Mouse (Mus musculus): ENCODE measurements at regions not wholly inside any gene's neighbourhood (a gene's known extent, or its start where the extent isn't known, plus 50 kb on each side); places are given as distances from the start of the nearest gene placed in this dataset.
A peak's percentile ranks its signal among the peaks of the same experiment; 100 is the strongest.

GRCm38 (mm10) chr11:26802249-26802941 is 208.6 kb upstream of the Vrk2 start:
- TF ChIP-seq EP300 (IDR thresholded peaks at IDR 0.05; ENCODE audit: low read depth) (no peak), CTCF (IDR thresholded peaks at IDR 0.05; ENCODE audit: low read depth) (no peak)
- Histone ChIP-seq H3K4me2 (ENCODE audit: low read depth, low read length) (no peak overlapping the region), H3K9me3 (replicated peaks; ENCODE audit: control insufficient read depth, low read length) (no peaks in the 10 kb centered on the region), H3K27me3 (ENCODE audit: control insufficient read depth, insufficient read depth, low read length) (no peaks in the 10 kb centered on the region), H3K4me3 (ENCODE audit: low read depth, low read length) (no peak overlapping the region), H3K4me1 (ENCODE audit: control insufficient read depth, insufficient read depth) (no peaks in the 10 kb centered on the region), H3K9ac (replicated peaks; ENCODE audit: low read depth, low read length) (no peak overlapping the region), H3K27ac (ENCODE audit: low read depth) (no peak overlapping the region), H3K36me3 (replicated peaks; ENCODE audit: control insufficient read depth, insufficient read depth, low read length) (no peaks in the 10 kb centered on the region)
- no peak for ATAC-seq (ENCODE audit: insufficient read depth, low read depth)
- no peak for DNase-seq (ENCODE audit: low spot score)
- 72% methylated on average over 2 of the region's 2 CpGs for WGBS

- no peak for ATAC-seq (ENCODE audit: insufficient read depth, low read depth)
- H3K27me3 ChIP-seq (ENCODE audit: control insufficient read depth, insufficient read depth, low read length): no peaks in the 10 kb centered on the region
- H3K4me3 ChIP-seq (ENCODE audit: low read depth, low read length): no peak overlapping the region
- no peak overlapping the region for H3K27ac ChIP-seq (ENCODE audit: low read depth)
- TF ChIP-seq CTCF (IDR thresholded peaks at IDR 0.05; ENCODE audit: low read depth): no peak
- TF ChIP-seq EP300 (IDR thresholded peaks at IDR 0.05; ENCODE audit: low read depth): no peak
- WGBS: 79% methylated on average over 2 of the region's 2 CpGs
- no peaks in the 10 kb centered on the region for H3K36me3 ChIP-seq (replicated peaks; ENCODE audit: control insufficient read depth, insufficient read depth, low read length)
- H3K4me2 ChIP-seq (ENCODE audit: low read depth, low read length): no peak overlapping the region
- H3K4me1 ChIP-seq (ENCODE audit: control insufficient read depth, insufficient read depth): no peaks in the 10 kb centered on the region
- no peak overlapping the region for H3K9ac ChIP-seq (replicated peaks; ENCODE audit: low read depth, low read length)
- no peaks in the 10 kb centered on the region for H3K9me3 ChIP-seq (replicated peaks; ENCODE audit: control insufficient read depth, low read length)
- no peak for DNase-seq (ENCODE audit: low spot score)
Measured at GRCm38 (mm10) chr11:26800296-26800695, 206.5 kb upstream of the Vrk2 start.

DNA sequence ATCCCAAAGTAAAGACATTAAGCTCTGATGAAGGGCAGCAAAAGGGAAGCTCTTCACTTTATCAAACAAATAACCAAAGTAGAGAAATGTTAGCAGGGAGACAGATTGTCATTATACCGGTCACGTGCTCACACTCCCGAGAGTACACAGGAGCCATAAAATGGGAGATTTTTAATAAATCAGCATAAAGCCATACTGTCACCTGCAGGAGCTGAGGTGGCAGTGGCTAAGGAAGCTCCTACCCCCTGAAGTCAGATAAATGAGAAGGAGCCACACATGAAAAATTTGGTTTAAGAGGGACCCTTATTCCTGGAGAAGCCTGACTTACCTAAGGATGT is 200.8 kb upstream of the Vrk2 start:
- no peak overlapping the region for H3K4me3 ChIP-seq (ENCODE audit: low read depth, low read length)
- H3K27me3 ChIP-seq (ENCODE audit: control insufficient read depth, insufficient read depth, low read length): no peaks in the 10 kb centered on the region
- no peak overlapping the region for H3K4me2 ChIP-seq (ENCODE audit: low read depth, low read length)
- H3K9ac ChIP-seq (replicated peaks; ENCODE audit: low read depth, low read length): no peak overlapping the region
- no peak overlapping the region for H3K27ac ChIP-seq (ENCODE audit: low read depth)
- no peak for TF ChIP-seq CTCF (IDR thresholded peaks at IDR 0.05; ENCODE audit: low read depth)
- no peak for TF ChIP-seq EP300 (IDR thresholded peaks at IDR 0.05; ENCODE audit: low read depth)
- ATAC-seq (ENCODE audit: insufficient read depth, low read depth) (no peak), DNase-seq (ENCODE audit: low spot score) (no peak)
- no peaks in the 10 kb centered on the region for H3K9me3 ChIP-seq (replicated peaks; ENCODE audit: control insufficient read depth, low read length)
- 77% methylated on average over 3 of the region's 3 CpGs for WGBS
- no peaks in the 10 kb centered on the region for H3K36me3 ChIP-seq (replicated peaks; ENCODE audit: control insufficient read depth, insufficient read depth, low read length)
- no peaks in the 10 kb centered on the region for H3K4me1 ChIP-seq (ENCODE audit: control insufficient read depth, insufficient read depth)

GRCm38 (mm10) chr11:26793928-26794628 is 200.3 kb upstream of the Vrk2 start:
- Histone ChIP-seq H3K36me3 (replicated peaks; ENCODE audit: control insufficient read depth, insufficient read depth, low read length) (no peaks in the 10 kb centered on the region), H3K4me1 (ENCODE audit: control insufficient read depth, insufficient read depth) (no peaks in the 10 kb centered on the region), H3K27me3 (ENCODE audit: control insufficient read depth, insufficient read depth, low read length) (no peaks in the 10 kb centered on the region), H3K9ac (replicated peaks; ENCODE audit: low read depth, low read length) (no peak overlapping the region), H3K27ac (ENCODE audit: low read depth) (no peak overlapping the region), H3K4me3 (ENCODE audit: low read depth, low read length) (no peak overlapping the region), H3K9me3 (replicated peaks; ENCODE audit: control insufficient read depth, low read length) (no peaks in the 10 kb centered on the region), H3K4me2 (ENCODE audit: low read depth, low read length) (no peak overlapping the region)
- ATAC-seq (ENCODE audit: insufficient read depth, low read depth): no peak
- 64% methylated on average over 3 of the region's 3 CpGs for WGBS
- no peak for DNase-seq (ENCODE audit: low spot score)
- TF ChIP-seq CTCF (IDR thresholded peaks at IDR 0.05; ENCODE audit: low read depth) (no peak), EP300 (IDR thresholded peaks at IDR 0.05; ENCODE audit: low read depth) (no peak)

- DNase-seq (ENCODE audit: low spot score): no peak
- no peaks in the 10 kb centered on the region for H3K27me3 ChIP-seq (ENCODE audit: control insufficient read depth, insufficient read depth, low read length)
- 38% methylated on average over 2 of the region's 2 CpGs for WGBS
- H3K4me2 ChIP-seq (ENCODE audit: low read depth, low read length): no peak overlapping the region
- H3K36me3 ChIP-seq (replicated peaks; ENCODE audit: control insufficient read depth, insufficient read depth, low read length): no peaks in the 10 kb centered on the region
- TF ChIP-seq EP300 (IDR thresholded peaks at IDR 0.05; ENCODE audit: low read depth) (no peak), CTCF (IDR thresholded peaks at IDR 0.05; ENCODE audit: low read depth) (no peak)
- H3K27ac ChIP-seq (ENCODE audit: low read depth): no peak overlapping the region
- H3K4me1 ChIP-seq (ENCODE audit: control insufficient read depth, insufficient read depth): no peaks in the 10 kb centered on the region
- no peak overlapping the region for H3K9ac ChIP-seq (replicated peaks; ENCODE audit: low read depth, low read length)
- H3K9me3 ChIP-seq (replicated peaks; ENCODE audit: control insufficient read depth, low read length): no peaks in the 10 kb centered on the region
- no peak for ATAC-seq (ENCODE audit: insufficient read depth, low read depth)
- no peak overlapping the region for H3K4me3 ChIP-seq (ENCODE audit: low read depth, low read length)
Measured at GRCm38 (mm10) chr11:26789281-26789680, 195.5 kb upstream of the Vrk2 start.

DNA sequence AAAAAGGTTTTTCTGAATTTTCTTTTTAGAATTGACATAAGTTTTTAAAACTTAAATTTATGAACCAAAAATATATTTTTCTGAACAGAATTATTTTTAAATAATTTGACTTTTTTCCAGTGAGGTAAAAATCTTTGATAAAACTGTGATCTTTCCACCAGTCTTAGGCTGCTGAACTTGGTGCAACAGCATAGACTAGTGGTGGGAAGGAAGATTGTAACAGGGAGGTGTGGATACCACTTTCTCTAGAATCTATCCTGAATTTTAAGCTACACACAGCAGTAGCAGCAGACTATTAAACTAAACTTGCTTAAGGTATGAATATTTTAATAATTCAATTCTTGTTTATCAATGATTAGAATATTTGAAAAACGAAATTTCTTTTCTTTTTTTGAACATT is 191.4 kb upstream of the Vrk2 start:
- Histone ChIP-seq H3K4me3 (ENCODE audit: low read depth, low read length) (no peak overlapping the region), H3K9me3 (replicated peaks; ENCODE audit: control insufficient read depth, low read length) (no peaks in the 10 kb centered on the region), H3K9ac (replicated peaks; ENCODE audit: low read depth, low read length) (no peak overlapping the region), H3K27me3 (ENCODE audit: control insufficient read depth, insufficient read depth, low read length) (no peaks in the 10 kb centered on the region), H3K4me1 (ENCODE audit: control insufficient read depth, insufficient read depth) (no peaks in the 10 kb centered on the region), H3K36me3 (replicated peaks; ENCODE audit: control insufficient read depth, insufficient read depth, low read length) (no peaks in the 10 kb centered on the region), H3K27ac (ENCODE audit: low read depth) (no peak overlapping the region), H3K4me2 (ENCODE audit: low read depth, low read length) (no peak overlapping the region)
- peak; percentile 62 for TF ChIP-seq CTCF (IDR thresholded peaks at IDR 0.05; ENCODE audit: low read depth)
- TF ChIP-seq EP300 (IDR thresholded peaks at IDR 0.05; ENCODE audit: low read depth): no peak
- DNase-seq (ENCODE audit: low spot score) (no peak), ATAC-seq (ENCODE audit: insufficient read depth, low read depth) (no peak)
- 15% methylated on average over 1 of the region's 1 CpGs for WGBS
